Mouse (Mus musculus): ENCODE results near the gene Yipf1. TPM values are rescaled to one million over a fixed set of nuclear protein-coding genes. Genes with fewer than 3 reads are reported as not detected.

Gene Yipf1
- total and polyA plus RNA-seq, 2 experiments from 2014 or later = 69.1 to 72.1 TPM

DNA sequence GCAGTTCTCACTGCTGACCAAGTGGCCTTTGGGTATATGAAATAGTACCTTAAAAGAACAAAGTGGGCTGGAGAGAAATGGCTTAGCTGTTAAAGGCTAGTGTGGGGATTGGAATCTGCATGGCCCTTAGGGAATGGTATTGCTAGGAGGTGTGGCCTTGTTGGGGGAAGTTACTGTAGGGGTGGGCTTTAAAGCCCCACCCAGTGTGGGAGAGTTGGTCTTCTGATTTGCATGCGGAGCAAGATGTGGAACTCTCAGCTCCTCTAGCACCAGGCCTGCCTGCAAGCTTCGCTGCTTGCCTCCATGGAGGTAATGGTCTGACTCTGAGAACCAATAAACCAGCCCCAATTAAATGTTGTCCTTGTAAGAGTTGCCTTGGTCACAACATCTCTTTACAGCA, 6.9 kb downstream of the Yipf1 start:
- H3K4me1 ChIP-seq (ENCODE audit: insufficient read depth, low read length) = no peaks in the 10 kb centered on the region
- H3K9ac ChIP-seq (replicated peaks; ENCODE audit: low read length) = no peak overlapping the region
- no peaks in the 10 kb centered on the region for H3K27me3 ChIP-seq (ENCODE audit: insufficient read depth, low read length)
- no peak for TF ChIP-seq CTCF (IDR thresholded peaks at IDR 0.05; ENCODE audit: low read depth)
- no peak overlapping the region for H3K27ac ChIP-seq
- ATAC-seq (no peak), DNase-seq (ENCODE audit: low spot score) (no peak)
- no peak overlapping the region for H3K4me3 ChIP-seq (ENCODE audit: low read length)
- no peaks in the 10 kb centered on the region for H3K9me3 ChIP-seq (ENCODE audit: low read length)
- 75% methylated on average over 2 of the region's 2 CpGs for WGBS
- H3K36me3 ChIP-seq (ENCODE audit: insufficient read depth, low read length) = peaks cover 16% of the 10 kb centered on the region
- no peak overlapping the region for H3K4me2 ChIP-seq (ENCODE audit: low read depth, low read length)

DNA sequence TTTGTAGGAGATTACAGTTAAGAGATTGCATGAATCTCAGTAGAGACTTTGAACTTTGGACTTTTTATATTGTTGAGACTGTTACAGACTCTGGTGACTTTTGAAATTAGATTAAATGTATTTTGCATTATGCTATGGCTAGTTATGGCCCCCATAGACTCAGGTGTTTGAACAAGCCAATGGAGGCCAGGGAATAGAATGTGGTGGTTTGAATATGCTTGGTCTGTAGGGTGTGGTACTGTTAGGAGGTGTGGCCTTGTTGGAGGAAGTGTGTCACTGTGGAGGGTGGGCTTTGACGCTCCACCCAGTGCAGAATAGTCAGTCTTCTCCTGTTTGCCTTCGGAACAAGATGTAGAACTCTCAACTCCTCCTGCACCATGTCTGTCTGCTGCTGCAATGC, 8.9 kb downstream of the Yipf1 start:
- no peak for ATAC-seq
- H3K27ac ChIP-seq = no peak overlapping the region
- DNase-seq (ENCODE audit: low spot score) = no peak
- H3K9ac ChIP-seq (replicated peaks; ENCODE audit: low read length) = no peak overlapping the region
- no peaks in the 10 kb centered on the region for H3K27me3 ChIP-seq (ENCODE audit: insufficient read depth, low read length)
- 95% methylated on average over 2 of the region's 2 CpGs for WGBS
- H3K4me2 ChIP-seq (ENCODE audit: low read depth, low read length) = no peak overlapping the region
- H3K36me3 ChIP-seq (ENCODE audit: insufficient read depth, low read length) = peaks cover 21% of the 10 kb centered on the region
- TF ChIP-seq CTCF (IDR thresholded peaks at IDR 0.05; ENCODE audit: low read depth) = no peak
- H3K9me3 ChIP-seq (ENCODE audit: low read length) = no peaks in the 10 kb centered on the region
- H3K4me1 ChIP-seq (ENCODE audit: insufficient read depth, low read length) = no peaks in the 10 kb centered on the region
- H3K4me3 ChIP-seq (ENCODE audit: low read length) = no peak overlapping the region

DNA sequence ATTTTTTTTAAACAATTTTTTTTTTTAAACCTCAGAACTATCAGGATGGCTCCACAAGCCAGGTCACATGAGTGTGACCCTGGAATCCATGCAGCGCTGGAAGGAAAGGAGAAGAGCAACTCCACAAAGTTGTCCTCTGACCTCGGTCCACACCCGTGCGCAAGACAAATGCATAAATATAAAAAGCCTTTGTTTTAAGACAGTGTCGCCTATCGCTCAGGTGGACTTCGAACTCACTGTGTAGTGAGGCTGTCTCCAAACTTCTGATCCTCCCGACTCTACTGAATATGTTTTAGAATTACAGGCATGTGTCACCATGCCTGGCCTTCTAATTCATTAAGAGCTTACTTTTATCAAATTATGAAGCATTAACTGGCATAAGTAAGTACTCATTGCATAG, 14.4 kb downstream of the Yipf1 start:
- no peak for ATAC-seq
- Histone ChIP-seq H3K4me2 (ENCODE audit: low read depth, low read length) (no peak overlapping the region), H3K4me1 (ENCODE audit: insufficient read depth, low read length) (no peaks in the 10 kb centered on the region), H3K27me3 (ENCODE audit: insufficient read depth, low read length) (no peaks in the 10 kb centered on the region), H3K9me3 (ENCODE audit: low read length) (no peaks in the 10 kb centered on the region), H3K4me3 (ENCODE audit: low read length) (no peak overlapping the region), H3K9ac (replicated peaks; ENCODE audit: low read length) (no peak overlapping the region), H3K36me3 (ENCODE audit: insufficient read depth, low read length) (peaks cover 9% of the 10 kb centered on the region; the same call in 1 of the 2 replicates), H3K27ac (no peak overlapping the region)
- DNase-seq (ENCODE audit: low spot score) = no peak
- no peak for TF ChIP-seq CTCF (IDR thresholded peaks at IDR 0.05; ENCODE audit: low read depth)
- WGBS = 93% methylated on average over 8 of the region's 8 CpGs

GRCm38 (mm10) chr4:107333514-107333913, 19.4 kb downstream of the Yipf1 start:
- ATAC-seq (no peak), DNase-seq (ENCODE audit: low spot score) (no peak)
- Histone ChIP-seq H3K36me3 (ENCODE audit: insufficient read depth, low read length) (peaks cover 5% of the 10 kb centered on the region; the same call in 1 of the 2 replicates), H3K27me3 (ENCODE audit: insufficient read depth, low read length) (no peaks in the 10 kb centered on the region), H3K27ac (no peak overlapping the region), H3K9me3 (ENCODE audit: low read length) (no peaks in the 10 kb centered on the region), H3K4me3 (ENCODE audit: low read length) (no peak overlapping the region), H3K9ac (replicated peaks; ENCODE audit: low read length) (no peak overlapping the region), H3K4me2 (ENCODE audit: low read depth, low read length) (no peak overlapping the region), H3K4me1 (ENCODE audit: insufficient read depth, low read length) (no peaks in the 10 kb centered on the region)
- peak; percentile 30 for TF ChIP-seq CTCF (IDR thresholded peaks at IDR 0.05; ENCODE audit: low read depth)
- 95% methylated on average over 4 of the region's 4 CpGs for WGBS

- Histone ChIP-seq H3K9me3 (ENCODE audit: low read length) (no peaks in the 10 kb centered on the region), H3K4me3 (ENCODE audit: low read length) (no peak overlapping the region), H3K4me1 (ENCODE audit: insufficient read depth, low read length) (0 out of 2 replicates have a peak, but pooled peaks cover 3% of the 10 kb centered on the region), H3K27ac (no peak overlapping the region), H3K27me3 (ENCODE audit: insufficient read depth, low read length) (no peaks in the 10 kb centered on the region), H3K9ac (replicated peaks; ENCODE audit: low read length) (no peak overlapping the region), H3K4me2 (ENCODE audit: low read depth, low read length) (no peak overlapping the region), H3K36me3 (ENCODE audit: insufficient read depth, low read length) (peaks cover 5% of the 10 kb centered on the region; the same call in 1 of the 2 replicates)
- TF ChIP-seq CTCF (IDR thresholded peaks at IDR 0.05; ENCODE audit: low read depth) = no peak
- 81% methylated on average over 8 of the region's 8 CpGs for WGBS
- ATAC-seq = no peak
- DNase-seq (ENCODE audit: low spot score) = no peak
Measured at GRCm38 (mm10) chr4:107336356-107336755, 22.2 kb downstream of the Yipf1 start.

DNA sequence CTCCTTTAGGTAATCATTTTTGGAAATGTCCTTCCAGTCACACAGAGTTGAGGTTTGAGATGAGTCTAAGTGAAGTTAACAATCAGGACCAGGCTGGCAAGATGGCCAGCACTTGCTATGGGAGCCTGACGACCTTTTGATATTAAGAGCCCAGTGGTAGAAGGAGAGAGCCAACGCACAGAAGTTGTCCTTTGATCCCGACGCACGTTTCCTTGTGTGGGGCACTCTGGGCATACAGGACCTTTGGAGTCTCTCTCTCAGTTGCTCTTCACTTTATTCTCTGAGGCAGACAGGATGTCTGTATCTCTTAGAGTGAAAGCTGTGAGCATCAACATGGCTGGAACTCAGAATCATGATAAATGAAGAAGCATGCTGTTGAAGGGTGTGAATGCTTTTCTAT, 23.3 kb downstream of the Yipf1 start:
- no peak for ATAC-seq
- Histone ChIP-seq H3K27me3 (ENCODE audit: insufficient read depth, low read length) (no peaks in the 10 kb centered on the region), H3K27ac (no peak overlapping the region), H3K9ac (replicated peaks; ENCODE audit: low read length) (no peak overlapping the region), H3K36me3 (ENCODE audit: insufficient read depth, low read length) (peaks cover 5% of the 10 kb centered on the region; the same call in 1 of the 2 replicates), H3K9me3 (ENCODE audit: low read length) (no peaks in the 10 kb centered on the region), H3K4me2 (ENCODE audit: low read depth, low read length) (no peak overlapping the region), H3K4me3 (ENCODE audit: low read length) (no peak overlapping the region), H3K4me1 (ENCODE audit: insufficient read depth, low read length) (0 out of 2 replicates have a peak, but pooled peaks cover 3% of the 10 kb centered on the region)
- 87% methylated on average over 5 of the region's 5 CpGs for WGBS
- TF ChIP-seq CTCF (IDR thresholded peaks at IDR 0.05; ENCODE audit: low read depth) = no peak
- DNase-seq (ENCODE audit: low spot score) = no peak

GRCm38 (mm10) chr4:107341354-107341753, 27.2 kb downstream of the Yipf1 start:
- no peak overlapping the region for H3K9ac ChIP-seq (replicated peaks; ENCODE audit: low read length)
- peak; percentile 41 for DNase-seq (ENCODE audit: low spot score)
- peaks cover 2% of the 10 kb centered on the region; the same call in 1 of the 2 replicates for H3K36me3 ChIP-seq (ENCODE audit: insufficient read depth, low read length)
- ATAC-seq = no peak
- no peaks in the 10 kb centered on the region for H3K27me3 ChIP-seq (ENCODE audit: insufficient read depth, low read length)
- no peak overlapping the region for H3K4me3 ChIP-seq (ENCODE audit: low read length)
- WGBS = 35% methylated on average over 5 of the region's 5 CpGs
- 0 out of 2 replicates have a peak overlapping the region, but pooled peaks have one; percentile 41 for H3K27ac ChIP-seq
- H3K9me3 ChIP-seq (ENCODE audit: low read length) = no peaks in the 10 kb centered on the region
- H3K4me2 ChIP-seq (ENCODE audit: low read depth, low read length) = 0 out of 2 replicates have a peak overlapping the region, but pooled peaks have one; percentile 1
- 0 out of 2 replicates have a peak, but pooled peaks cover 3% of the 10 kb centered on the region for H3K4me1 ChIP-seq (ENCODE audit: insufficient read depth, low read length)
- TF ChIP-seq CTCF (IDR thresholded peaks at IDR 0.05; ENCODE audit: low read depth) = no peak
